Mouse (Mus musculus) neutrophil, adult 5-6 weeks (primary cell): ENCODE data around the gene Tmem167b. TPM values are rescaled to one million over a fixed set of nuclear protein-coding genes. Genes with fewer than 3 reads are reported as not detected.

Experiments
- ATAC-seq: fragments of 151-379, 151-347 bp; 2 replicates; pipeline ENCODE4 v1.8.0; 2017; ENCODE audit warnings: mild to moderate bottlenecking, moderate TSS enrichment; ENCODE audit not compliant: insufficient number of reproducible peaks, poor library complexity, low FRiP score, severe bottlenecking; ENCODE audit errors: extremely low read depth
- total RNA-seq: library from RNA; stranded (forward); fragments of 200-1000 nt; gene quantifications from 2 replicates; pipeline ENCODE4 v1.2.3, GENCODE M21; 2017

Tmem167b gene
- total RNA-seq, 1 experiment from 2014 or later, result 65.3 TPM

- no peak for ATAC-seq
These were observed 8.1 kb downstream of the Tmem167b start for GRCm38 (mm10) chr3:108554111-108554561.

DNA sequence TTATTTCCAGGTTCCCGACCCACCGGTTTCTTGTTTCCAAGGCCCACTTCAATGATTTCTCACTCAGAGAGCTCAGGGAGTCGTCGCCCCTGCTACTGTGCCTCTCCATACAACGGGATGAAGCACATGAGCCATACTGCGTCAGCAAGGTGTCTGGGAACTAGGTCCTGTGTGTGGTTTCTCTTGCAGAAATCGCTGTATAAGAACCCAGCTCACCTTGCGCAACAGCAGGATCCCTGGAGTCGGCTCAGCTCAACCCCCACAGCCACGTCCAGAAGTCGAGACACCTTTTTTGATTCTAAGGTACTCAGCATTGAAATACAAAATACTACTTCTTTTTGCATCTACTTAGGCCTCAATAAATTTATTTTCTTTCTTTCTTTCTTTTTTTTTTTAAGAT lies 20.0 kb downstream of the Tmem167b start:
- ATAC-seq, result no peak

DNA sequence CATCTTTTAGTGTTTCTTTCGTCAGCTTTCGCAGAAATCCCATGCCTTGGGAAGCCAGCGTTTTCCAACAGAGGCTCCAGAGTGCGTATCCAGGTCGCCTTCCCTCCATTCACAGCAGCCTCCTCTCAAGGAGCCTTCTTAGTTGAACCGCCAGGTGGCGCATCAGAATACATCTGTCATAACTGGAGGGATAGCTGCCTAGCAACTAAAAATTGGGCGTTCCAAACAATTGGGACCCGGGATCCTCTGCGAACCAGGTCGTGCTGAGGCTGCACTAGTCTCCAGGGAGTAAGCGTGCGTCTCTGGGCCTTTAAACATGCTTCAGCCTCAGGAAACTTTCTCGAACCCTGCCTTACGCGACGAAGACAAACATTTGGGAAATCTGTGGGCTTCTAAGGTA lies 25.0 kb downstream of the Tmem167b start:
- ATAC-seq, result peak; percentile 75; the same call in 1 of the 2 replicates

DNA sequence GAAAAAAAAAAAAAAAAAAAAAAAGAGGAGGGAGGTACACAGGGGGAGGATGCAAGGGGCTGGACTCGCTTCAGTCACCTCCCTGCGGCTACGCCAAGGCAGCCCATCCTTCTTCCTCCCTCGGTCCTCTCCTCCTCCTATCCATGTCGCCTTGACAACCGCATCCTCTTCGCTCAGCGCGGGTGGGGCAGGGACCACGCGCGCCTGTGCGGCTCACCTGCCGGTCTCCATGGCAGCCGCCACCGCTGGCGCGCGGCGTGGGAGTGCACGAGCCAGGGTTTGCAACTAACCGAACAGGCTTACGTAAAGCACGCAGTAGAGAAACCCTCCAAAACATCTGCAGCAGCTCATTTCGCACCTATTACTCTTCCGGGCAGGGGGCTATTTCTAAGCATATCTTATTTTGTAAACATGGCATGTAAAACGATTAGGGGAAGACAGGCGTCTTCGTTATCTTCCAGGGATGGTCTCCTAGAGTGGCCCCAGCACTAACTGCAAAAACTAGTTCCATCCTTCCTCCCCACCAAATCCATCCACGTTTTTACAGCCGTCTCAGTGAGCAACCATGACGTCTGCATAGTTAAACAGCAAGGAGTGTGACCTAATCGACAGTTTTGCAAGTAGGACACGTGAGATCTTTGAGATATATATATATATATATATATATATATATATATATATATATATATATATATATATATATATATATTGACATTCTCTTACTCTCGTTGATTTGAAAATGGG lies 25.6 kb downstream of the Tmem167b start, which contains the start of gene 5330417C22Rik:
TSS of gene 5330417C22Rik (minus strand) at position 20 of the 744 bp plus-strand sequence.
- peak; percentile 33; the same call in 1 of the 2 replicates for ATAC-seq

GRCm38 (mm10) chr3:108535896-108536516 lies 26.3 kb downstream of the Tmem167b start:
- ATAC-seq, result no peak

GRCm38 (mm10) chr3:108533951-108534350 lies 28.3 kb downstream of the Tmem167b start, which contains the start of gene 1700013F07Rik:
Gene 1700013F07Rik, plus strand, starts transcription at chr3:108534150.
- no peak for ATAC-seq

- ATAC-seq, result no peak
These were observed 29.0 kb downstream of the Tmem167b start for GRCm38 (mm10) chr3:108533114-108533885.

DNA sequence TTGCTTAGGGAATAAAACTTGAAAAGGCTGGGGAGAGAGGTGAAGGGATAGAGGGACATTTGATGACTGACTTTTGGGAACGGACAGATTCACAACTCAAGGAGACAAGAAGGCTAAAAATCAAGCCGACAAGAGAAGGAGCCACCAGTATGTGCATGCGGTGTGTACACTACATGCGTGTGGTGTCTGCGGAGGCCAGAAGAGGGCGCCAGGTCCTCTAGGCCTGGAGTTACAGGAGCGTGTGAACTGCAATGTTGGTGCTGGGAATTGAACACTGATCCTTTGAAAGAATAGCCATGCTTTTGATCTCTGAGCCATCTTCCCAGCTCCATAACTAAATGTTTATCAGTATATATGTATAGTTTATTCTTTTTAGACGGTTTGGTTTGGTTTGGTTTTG lies 33.8 kb downstream of the Tmem167b start:
- no peak for ATAC-seq

- ATAC-seq, result no peak
These were observed 38.9 kb downstream of the Tmem167b start for GRCm38 (mm10) chr3:108523415-108523814.

DNA sequence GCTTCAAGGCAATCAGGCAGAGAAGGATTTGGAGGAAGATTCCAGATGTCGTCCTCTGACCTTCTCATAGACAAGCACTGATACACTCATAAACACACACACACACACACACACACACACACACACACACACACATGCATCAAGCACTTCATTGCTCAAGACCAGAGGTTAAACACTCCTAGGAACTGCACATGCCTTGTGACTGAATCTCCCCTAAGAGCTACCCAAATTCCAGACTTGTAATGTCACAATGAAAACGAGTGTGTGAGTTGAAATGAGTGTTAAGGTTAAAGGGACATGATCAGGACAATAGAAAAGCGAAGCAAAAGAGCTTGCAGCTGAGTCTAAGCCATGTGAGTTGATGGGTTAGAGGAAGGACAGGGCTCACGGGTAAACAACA lies 44.0 kb downstream of the Tmem167b start:
- ATAC-seq, result no peak

GRCm38 (mm10) chr3:108513465-108513864 lies 48.8 kb downstream of the Tmem167b start:
- ATAC-seq, result no peak

GRCm38 (mm10) chr3:108510716-108511483 lies 51.4 kb downstream of the Tmem167b start:
- no peak for ATAC-seq

- ATAC-seq, result no peak
These were observed 52.1 kb downstream of the Tmem167b start for GRCm38 (mm10) chr3:108510156-108510555.

GRCm38 (mm10) chr3:108508745-108509474 lies 53.4 kb downstream of the Tmem167b start:
- no peak for ATAC-seq
